Mouse (Mus musculus): Measurements from ENCODE around the gene Pfpl. TPM values are rescaled to one million over a fixed set of nuclear protein-coding genes. Genes with fewer than 3 reads are reported as not detected.

Pfpl gene
- not detected for total RNA-seq (2023)

GRCm38 (mm10) chr19:12427605-12428004 is at the start of gene Pfpl:
TSS of gene Pfpl (plus strand) at chr19:12427905.

GRCm38 (mm10) chr19:12386979-12387378 is 40.7 kb upstream of the Pfpl start, which contains the start of gene Olfr1440:
TSS of gene Olfr1440 (plus strand) at chr19:12387279.

GRCm38 (mm10) chr19:12417361-12417760 is 10.3 kb upstream of the Pfpl start, which contains the start of gene Olfr1441:
TSS of gene Olfr1441 (plus strand) at chr19:12417433.

GRCm38 (mm10) chr19:12460282-12461249 is 32.9 kb downstream of the Pfpl start, which contains the start of gene Mpeg1:
TSS of gene Mpeg1 (plus strand) at chr19:12460779.

Other genes with a start within 250 kb of the Pfpl start
- not detected for gene Olfr1431, start 227.3 kb upstream of the Pfpl start, total RNA-seq (2023)
- gene Olfr1432, start 195.3 kb upstream of the Pfpl start, total RNA-seq (2023) = not detected
- not detected for gene Olfr262, start 186.2 kb upstream of the Pfpl start, total RNA-seq (2023)
- not detected for gene Olfr235, start 166.9 kb upstream of the Pfpl start, total RNA-seq (2023)
- gene Olfr1434, start 148.1 kb upstream of the Pfpl start, total RNA-seq (2023) = not detected
- gene Olfr1436, start 128.8 kb upstream of the Pfpl start, total RNA-seq (2023) = not detected
- not detected for gene Olfr1437, start 102.8 kb upstream of the Pfpl start, total RNA-seq (2023)
- gene Olfr1438-ps1, start 92.0 kb upstream of the Pfpl start, total RNA-seq (2023) = not detected
- gene Olfr1440, start 40.6 kb upstream of the Pfpl start, total RNA-seq (2023) = not detected
- not detected for gene Olfr1441, start 10.5 kb upstream of the Pfpl start, total RNA-seq (2023)
- 18.6 TPM for gene Mpeg1, start 32.9 kb downstream of the Pfpl start, total RNA-seq (2023)
- gene Dtx4, start 73.5 kb downstream of the Pfpl start, total RNA-seq (2023) = 10.3 TPM
- 13.8 TPM for gene Fam111a, start 117.8 kb downstream of the Pfpl start, total RNA-seq (2023)
- gene Gm4952, start 172.1 kb downstream of the Pfpl start, total RNA-seq (2023) = not detected
- gene Glyat, start 205.4 kb downstream of the Pfpl start, total RNA-seq (2023) = not detected
- not detected for gene Olfr1442, start 242.5 kb downstream of the Pfpl start, total RNA-seq (2023)

All from CD4-positive naive resting alpha-beta T cell, adult 76 days (primary cell).